In the genomic region with DNA sequence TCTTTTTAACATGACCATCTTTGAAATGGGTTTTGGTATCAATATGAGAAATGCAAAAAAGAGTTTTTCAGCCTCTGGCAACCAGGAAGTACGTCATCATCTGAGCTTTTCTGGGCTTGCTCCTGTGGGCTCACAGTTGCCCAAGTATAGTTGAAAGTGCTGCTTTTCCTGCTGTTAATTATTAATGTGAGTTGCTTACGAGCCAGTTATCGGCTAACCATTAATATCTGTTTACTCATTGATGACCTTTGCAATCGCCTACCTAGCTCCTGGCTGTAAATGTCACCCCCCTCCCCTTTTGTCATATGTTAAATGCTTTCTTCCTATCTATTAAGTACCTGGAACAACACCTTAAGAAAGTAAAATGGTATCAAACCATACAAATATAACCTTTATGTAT, we compare ENCODE assay signal across 29 mouse cellular contexts.
DNase-seq lines count a peak whose midpoint lies in the region; ATAC-seq lines count a peak whose summit lies in the region.
"Had no signal": no experiment of that assay in that cellular context is flagged by ENCODE, and none has a peak within 500 bp of the region (broad histone marks: within the 10 kb centered on the region; RNA-seq: fewer than 3 reads in every experiment).

No protein-coding gene starts in this region.

- no peaks in the 10 kb centered on the region for H3K27me3 ChIP-seq in kidney, embryonic 15.5 days
- H3K27me3 ChIP-seq in liver, embryonic 16.5 days (ENCODE audit: control insufficient read depth, insufficient read depth, low read depth, low read length), result no peaks in the 10 kb centered on the region
- H3K27me3 ChIP-seq in liver, embryonic 12.5 days (replicated peaks), result no peaks in the 10 kb centered on the region
- H3K27me3 ChIP-seq: CH12.LX; embryonic facial prominence, embryonic 12.5 days; neural tube, embryonic 12.5 days had no signal

- WGBS in kidney, embryonic 15.5 days, result 61% methylated on average over 4 of the region's 4 CpGs
- WGBS in liver, embryonic 16.5 days (ENCODE audit: insufficient replicate concordance), result 53% methylated on average over 4 of the region's 4 CpGs
- 60% methylated on average over 4 of the region's 4 CpGs for WGBS in liver, embryonic 12.5 days (ENCODE audit: insufficient replicate concordance)

- H3K4me3 ChIP-seq in kidney, embryonic 15.5 days (replicated peaks), result no peak overlapping the region
- no peak overlapping the region for H3K4me3 ChIP-seq in liver, embryonic 16.5 days (ENCODE audit: low read depth, low read length)
- no peak overlapping the region for H3K4me3 ChIP-seq in liver, embryonic 12.5 days
- H3K4me3 ChIP-seq: embryonic facial prominence, embryonic 12.5 days; heart, embryonic 13.5 days; limb, embryonic 12.5 days; myocyte; neural tube, embryonic 12.5 days had no signal

- intact Hi-C loops in left cerebral cortex, postnatal 10 days (cut with DNase I), result no loop called here

- H3K27ac ChIP-seq in kidney, embryonic 15.5 days, result no peak overlapping the region
- H3K27ac ChIP-seq in liver, embryonic 16.5 days (ENCODE audit: low read length), result no peak overlapping the region
- H3K27ac ChIP-seq in liver, embryonic 12.5 days, result no peak overlapping the region
- H3K27ac ChIP-seq: embryonic facial prominence, embryonic 12.5 days; heart, embryonic 13.5 days; hindbrain, embryonic 14.5 days; limb, embryonic 12.5 days; liver, embryonic 14.5 days; neural tube, embryonic 12.5 days had no signal

- DNase-seq in kidney, adult 9 months, result peak; percentile 91
- peak; percentile 37 to 73 for DNase-seq in kidney, postnatal 36 days
- DNase-seq in left cerebral cortex, postnatal 10 days (ENCODE audit: extremely low spot score in 1 of 2, low spot score in 2 of 2), result no peak
- DNase-seq in frontal cortex, postnatal 36 days (ENCODE audit: low spot score in 2 of 2), result no peak
- DNase-seq: adrenal gland, adult 2 months; B cell, adult 2 months; cerebellum, adult 9-10 months; embryo, embryonic 11 days; gastrocnemius, postnatal 36 days; heart, postnatal 10 days; lung, postnatal 36 days; right cerebral cortex, adult 18-20 months; spleen, adult 18-20 months; thymus, adult 2 months; thymus, postnatal 36 days had no signal

- no peak overlapping the region for H3K9ac ChIP-seq in kidney, embryonic 15.5 days
- H3K9ac ChIP-seq in liver, embryonic 16.5 days (ENCODE audit: low read depth, low read length), result no peak overlapping the region
- no peak overlapping the region for H3K9ac ChIP-seq in liver, embryonic 12.5 days
- H3K9ac ChIP-seq: embryonic facial prominence, embryonic 12.5 days; heart, embryonic 13.5 days; hindbrain, embryonic 14.5 days; limb, embryonic 12.5 days; liver, embryonic 14.5 days; neural tube, embryonic 12.5 days had no signal

- no peak overlapping the region for H3K4me2 ChIP-seq in kidney, embryonic 15.5 days
- H3K4me2 ChIP-seq in liver, embryonic 16.5 days (ENCODE audit: low read depth, low read length), result no peak overlapping the region
- H3K4me2 ChIP-seq in liver, embryonic 12.5 days, result no peak overlapping the region
- H3K4me2 ChIP-seq: embryonic facial prominence, embryonic 12.5 days; heart, embryonic 13.5 days; hindbrain, embryonic 14.5 days; limb, embryonic 12.5 days; midbrain, embryonic 11.5 days; neural tube, embryonic 12.5 days had no signal

- ATAC-seq in kidney, embryonic 15.5 days (replicated peaks; ENCODE audit: low FRiP score), result no peak
- peak; percentile 77 for ATAC-seq in liver, embryonic 16.5 days (ENCODE audit: low read depth)
- no peak for ATAC-seq in liver, embryonic 12.5 days
- ATAC-seq: activated CD4-positive, CD25-positive, alpha-beta regulatory T cell, adult 4 months; forebrain, embryonic 14.5 days had no signal

- no peaks in the 10 kb centered on the region for H3K9me3 ChIP-seq in kidney, embryonic 15.5 days (replicated peaks)
- H3K9me3 ChIP-seq in liver, embryonic 16.5 days (replicated peaks; ENCODE audit: control insufficient read depth, low read length), result no peaks in the 10 kb centered on the region
- no peaks in the 10 kb centered on the region for H3K9me3 ChIP-seq in liver, embryonic 12.5 days (replicated peaks)
- H3K9me3 ChIP-seq: embryonic facial prominence, embryonic 12.5 days; heart, embryonic 13.5 days; limb, embryonic 12.5 days; neural tube, embryonic 12.5 days had no signal

- H3K4me1 ChIP-seq in kidney, embryonic 15.5 days, result peaks cover 24% of the 10 kb centered on the region
- H3K4me1 ChIP-seq in liver, embryonic 16.5 days (ENCODE audit: control insufficient read depth, low read depth, low read length), result no peaks in the 10 kb centered on the region
- H3K4me1 ChIP-seq in liver, embryonic 12.5 days, result peaks cover 13% of the 10 kb centered on the region

- no peaks in the 10 kb centered on the region for H3K36me3 ChIP-seq in kidney, embryonic 15.5 days
- no peaks in the 10 kb centered on the region for H3K36me3 ChIP-seq in liver, embryonic 16.5 days (ENCODE audit: control insufficient read depth, insufficient read depth)
- no peaks in the 10 kb centered on the region for H3K36me3 ChIP-seq in liver, embryonic 12.5 days
- H3K36me3 ChIP-seq: embryonic facial prominence, embryonic 12.5 days; heart, embryonic 13.5 days; limb, embryonic 12.5 days; neural tube, embryonic 12.5 days had no signal

Comparison
In these comparisons a context has a peak if more than half of its experiments do, and no peak if none do; other contexts are left out.
1. DNase-seq: peak in kidney, adult 9 months (single experiment) and kidney, postnatal 36 days (2 of 2); none in left cerebral cortex, postnatal 10 days (0 of 2) and frontal cortex, postnatal 36 days (0 of 2).